Mouse (Mus musculus): ENCODE data around the gene Iscu. TPM values are rescaled to one million over a fixed set of nuclear protein-coding genes. Genes with fewer than 3 reads are reported as not detected.

Gene Iscu
- polyA plus RNA-seq, 1 experiment from 2014 or later: 99.6 TPM

DNA sequence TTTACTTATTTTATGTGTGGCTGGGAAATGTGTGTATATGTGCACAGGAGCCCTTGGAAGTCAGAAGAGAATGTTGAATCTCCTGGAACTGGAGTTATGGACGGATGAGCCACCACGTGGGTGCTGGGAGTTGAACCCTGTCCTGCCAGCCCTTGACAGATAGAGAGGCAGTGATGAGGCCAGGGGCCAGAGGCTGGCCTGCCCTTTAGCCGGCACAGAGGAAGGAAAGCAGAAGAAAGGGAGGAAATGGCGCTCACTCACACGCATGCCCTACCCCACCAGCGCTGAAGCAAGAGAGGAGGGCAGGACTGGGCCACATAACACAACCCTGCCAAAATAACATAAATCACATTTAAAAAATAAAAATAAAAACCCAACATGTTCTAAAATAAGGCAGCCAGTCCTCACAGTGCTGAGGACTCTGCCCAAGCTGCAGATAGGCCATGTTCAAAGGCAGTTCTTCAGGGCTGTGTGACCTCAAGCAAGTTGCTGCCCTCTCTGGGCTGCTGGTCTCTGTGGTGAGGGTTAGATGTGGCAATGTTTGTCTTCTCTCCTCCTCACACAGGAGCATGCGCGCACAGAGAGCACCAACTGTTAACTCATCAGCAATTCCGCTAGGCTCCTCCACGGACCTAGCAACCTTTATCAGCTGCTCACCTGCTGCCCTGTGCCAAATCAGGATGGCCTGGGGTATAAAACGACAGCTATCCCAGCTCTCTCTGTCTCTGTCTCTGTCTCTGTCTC, 18.1 kb downstream of the Iscu start:
- H3K9ac ChIP-seq: no peak overlapping the region
- 0 out of 2 replicates have a peak overlapping the region, but pooled peaks have one; percentile 24 for H3K27ac ChIP-seq (replicated peaks)
- H3K4me3 ChIP-seq: no peak overlapping the region
- H3K4me2 ChIP-seq: no peak overlapping the region
- no peaks in the 10 kb centered on the region for H3K9me3 ChIP-seq
- WGBS: 51% methylated on average over 11 of the region's 11 CpGs
- peaks cover 29% of the 10 kb centered on the region for H3K4me1 ChIP-seq
- H3K27me3 ChIP-seq (replicated peaks): peaks cover 16% of the 10 kb centered on the region; the same call in 1 of the 2 replicates
- no peak for ATAC-seq (ENCODE audit: extremely low read depth, insufficient number of reproducible peaks, low FRiP score, low TSS enrichment)
- no peaks in the 10 kb centered on the region for H3K36me3 ChIP-seq

GRCm38 (mm10) chr5:113791197-113792095, 18.9 kb downstream of the Iscu start:
- 65% methylated on average over 16 of the region's 16 CpGs for WGBS
- ATAC-seq (ENCODE audit: extremely low read depth, insufficient number of reproducible peaks, low FRiP score, low TSS enrichment): no peak
- Histone ChIP-seq H3K9me3 (no peaks in the 10 kb centered on the region), H3K36me3 (no peaks in the 10 kb centered on the region), H3K4me2 (no peak overlapping the region), H3K9ac (no peak overlapping the region), H3K27me3 (replicated peaks) (peaks cover 20% of the 10 kb centered on the region; the same call in 1 of the 2 replicates), H3K4me3 (no peak overlapping the region), H3K4me1 (peaks cover 34% of the 10 kb centered on the region), H3K27ac (replicated peaks) (no peak overlapping the region)

DNA sequence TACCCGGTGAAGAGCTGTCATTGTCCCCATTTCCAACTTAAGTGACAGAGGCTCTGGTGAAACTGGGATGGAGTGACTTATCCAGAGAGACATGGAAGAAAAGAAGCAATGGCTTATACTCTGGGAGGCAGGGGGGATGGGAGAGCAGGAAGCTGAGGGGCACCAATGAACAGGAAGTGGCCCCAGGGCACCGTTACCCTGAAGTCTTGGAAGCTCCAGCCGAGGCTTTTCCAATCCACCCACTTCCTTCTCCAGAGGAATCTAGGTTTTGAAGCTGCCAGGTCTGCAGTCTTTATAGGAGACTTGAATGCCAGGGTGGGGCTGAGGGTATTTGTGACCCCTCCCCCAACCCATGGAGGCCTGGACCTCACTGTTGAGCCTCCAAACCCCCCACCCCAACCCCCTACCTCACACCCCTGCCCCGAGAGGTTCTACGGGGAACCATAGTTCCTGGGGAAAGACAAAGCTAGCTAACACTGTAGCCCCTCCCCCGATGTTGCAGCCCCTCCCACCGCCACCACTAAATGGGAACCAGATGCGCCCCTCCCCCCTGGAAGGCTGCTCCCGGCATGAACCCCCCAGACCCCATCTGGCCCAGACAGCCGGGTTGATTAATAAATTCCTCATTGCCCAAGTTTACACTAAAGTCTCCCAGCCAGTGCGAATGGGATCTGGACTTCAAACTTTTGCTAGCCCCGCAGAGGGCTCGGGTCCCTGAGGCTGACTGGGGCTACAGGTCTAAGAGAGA, 24.0 kb downstream of the Iscu start:
- Histone ChIP-seq H3K4me3 (peak overlapping the region; percentile 23), H3K9ac (peak overlapping the region; percentile 20), H3K27ac (replicated peaks) (peak overlapping the region; percentile 50), H3K9me3 (no peaks in the 10 kb centered on the region), H3K4me1 (peaks cover 40% of the 10 kb centered on the region), H3K4me2 (peak overlapping the region; percentile 58), H3K27me3 (replicated peaks) (peaks cover 44% of the 10 kb centered on the region), H3K36me3 (no peaks in the 10 kb centered on the region)
- no peak for ATAC-seq (ENCODE audit: extremely low read depth, insufficient number of reproducible peaks, low FRiP score, low TSS enrichment)
- WGBS: 7% methylated on average over 13 of the region's 13 CpGs

DNA sequence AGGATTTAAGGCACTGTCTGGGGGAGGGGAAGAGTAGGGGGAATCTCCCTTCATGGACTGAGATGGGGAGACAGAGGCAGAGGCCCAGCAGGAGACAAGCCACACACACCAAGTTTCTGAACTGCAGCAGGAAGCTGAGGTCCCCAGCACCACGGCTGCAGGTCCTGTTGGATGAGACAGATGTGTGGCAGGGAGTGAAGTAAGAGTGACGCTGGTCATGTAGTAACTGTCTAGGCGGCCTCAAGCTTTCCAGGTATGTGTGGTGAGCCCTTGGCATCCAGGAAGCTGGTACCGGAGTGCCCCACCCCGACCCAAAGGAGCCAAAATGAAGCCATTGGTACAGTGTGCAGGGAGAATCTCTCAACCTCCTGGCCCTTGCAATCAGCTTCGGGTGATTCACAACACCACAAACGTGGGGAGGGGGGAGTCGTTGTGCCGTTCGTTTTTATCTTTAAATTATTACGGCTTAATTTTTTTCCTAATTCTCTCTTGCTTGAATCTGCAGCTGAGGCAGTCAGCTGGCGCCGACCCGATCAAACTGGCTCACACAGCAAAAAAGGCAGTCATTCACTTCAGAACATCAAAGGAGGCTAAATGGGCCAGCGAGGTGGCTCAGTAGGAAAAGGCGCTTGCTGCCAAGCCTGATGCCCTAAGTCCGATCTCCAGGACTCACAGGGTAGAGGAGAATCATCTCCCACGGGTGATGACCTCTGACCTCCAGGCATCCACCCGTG, 24.8 kb downstream of the Iscu start:
- Histone ChIP-seq H3K27ac (replicated peaks) (peak overlapping the region; percentile 50), H3K27me3 (replicated peaks) (peaks cover 44% of the 10 kb centered on the region), H3K4me1 (peaks cover 36% of the 10 kb centered on the region), H3K9me3 (no peaks in the 10 kb centered on the region), H3K4me3 (peak overlapping the region; percentile 23), H3K4me2 (peak overlapping the region; percentile 58), H3K36me3 (no peaks in the 10 kb centered on the region), H3K9ac (peak overlapping the region; percentile 20)
- 20% methylated on average over 19 of the region's 19 CpGs for WGBS
- ATAC-seq (ENCODE audit: extremely low read depth, insufficient number of reproducible peaks, low FRiP score, low TSS enrichment): 0 out of 2 replicates have a peak, but pooled peaks have one; percentile 16

DNA sequence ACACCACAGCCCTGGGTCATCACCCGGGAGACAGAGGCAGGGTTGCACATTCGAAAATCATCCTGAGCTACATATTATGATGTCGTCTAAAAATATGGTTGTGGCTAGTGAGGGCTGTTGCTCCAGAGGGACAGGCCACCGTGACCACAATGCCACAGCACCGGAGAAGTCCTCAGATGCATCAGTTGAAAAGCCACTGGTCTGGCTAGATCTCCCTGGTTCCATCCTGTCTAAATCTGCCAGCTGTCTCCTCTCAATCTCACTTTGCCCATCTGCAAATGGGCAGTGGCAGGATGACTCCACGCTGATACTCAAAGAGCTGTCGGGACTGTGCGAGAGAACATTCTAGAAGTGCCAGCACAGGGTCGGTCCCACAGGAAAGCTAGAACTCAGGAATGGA, 26.0 kb downstream of the Iscu start:
- H3K9me3 ChIP-seq: no peaks in the 10 kb centered on the region
- H3K27ac ChIP-seq (replicated peaks): no peak overlapping the region
- no peak for ATAC-seq (ENCODE audit: extremely low read depth, insufficient number of reproducible peaks, low FRiP score, low TSS enrichment)
- H3K27me3 ChIP-seq (replicated peaks): peaks cover 44% of the 10 kb centered on the region
- no peak overlapping the region for H3K4me3 ChIP-seq
- no peaks in the 10 kb centered on the region for H3K36me3 ChIP-seq
- 0 out of 2 replicates have a peak overlapping the region, but pooled peaks have one; percentile 6 for H3K9ac ChIP-seq
- WGBS: 67% methylated on average over 9 of the region's 9 CpGs
- peak overlapping the region; percentile 58 for H3K4me2 ChIP-seq
- H3K4me1 ChIP-seq: peaks cover 36% of the 10 kb centered on the region

GRCm38 (mm10) chr5:113799691-113800090, 27.1 kb downstream of the Iscu start:
- peaks cover 41% of the 10 kb centered on the region for H3K27me3 ChIP-seq (replicated peaks)
- no peak for ATAC-seq (ENCODE audit: extremely low read depth, insufficient number of reproducible peaks, low FRiP score, low TSS enrichment)
- peak overlapping the region; percentile 58 for H3K4me2 ChIP-seq
- H3K9ac ChIP-seq: peak overlapping the region; percentile 74
- no peaks in the 10 kb centered on the region for H3K9me3 ChIP-seq
- peak overlapping the region; percentile 44 for H3K4me3 ChIP-seq
- peaks cover 36% of the 10 kb centered on the region for H3K4me1 ChIP-seq
- 42% methylated on average over 5 of the region's 5 CpGs for WGBS
- H3K27ac ChIP-seq (replicated peaks): peak overlapping the region; percentile 53; the same call in 1 of the 2 replicates
- H3K36me3 ChIP-seq: no peaks in the 10 kb centered on the region

- Histone ChIP-seq H3K9me3 (no peaks in the 10 kb centered on the region), H3K27ac (replicated peaks) (peak within 1 kb of the TSS; percentile 53; the same call in 1 of the 2 replicates), H3K27me3 (replicated peaks) (peaks cover 38% of the 10 kb centered on the region), H3K4me1 (peaks cover 36% of the 10 kb centered on the region), H3K9ac (peak within 1 kb of the TSS; percentile 74), H3K4me3 (peak within 1 kb of the TSS; percentile 44), H3K36me3 (no peaks in the 10 kb centered on the region), H3K4me2 (peak within 1 kb of the TSS; percentile 58)
- under 1% methylated on average over 11 of the region's 11 CpGs for WGBS
- ATAC-seq (ENCODE audit: extremely low read depth, insufficient number of reproducible peaks, low FRiP score, low TSS enrichment): peak; percentile 53; the same call in 1 of the 2 replicates
Measured at GRCm38 (mm10) chr5:113800280-113800679, 27.7 kb downstream of the Iscu start, which contains the start of gene Tmem119. Tmem119 (minus strand) TSS chr5:113800516.

GRCm38 (mm10) chr5:113804395-113804966, 31.9 kb downstream of the Iscu start:
- Histone ChIP-seq H3K4me3 (no peak overlapping the region), H3K27ac (replicated peaks) (no peak overlapping the region), H3K27me3 (replicated peaks) (peaks cover 9% of the 10 kb centered on the region), H3K9me3 (no peaks in the 10 kb centered on the region), H3K36me3 (no peaks in the 10 kb centered on the region), H3K4me2 (no peak overlapping the region), H3K4me1 (peaks cover 23% of the 10 kb centered on the region), H3K9ac (no peak overlapping the region)
- WGBS: 54% methylated on average over 7 of the region's 7 CpGs
- ATAC-seq (ENCODE audit: extremely low read depth, insufficient number of reproducible peaks, low FRiP score, low TSS enrichment): no peak

DNA sequence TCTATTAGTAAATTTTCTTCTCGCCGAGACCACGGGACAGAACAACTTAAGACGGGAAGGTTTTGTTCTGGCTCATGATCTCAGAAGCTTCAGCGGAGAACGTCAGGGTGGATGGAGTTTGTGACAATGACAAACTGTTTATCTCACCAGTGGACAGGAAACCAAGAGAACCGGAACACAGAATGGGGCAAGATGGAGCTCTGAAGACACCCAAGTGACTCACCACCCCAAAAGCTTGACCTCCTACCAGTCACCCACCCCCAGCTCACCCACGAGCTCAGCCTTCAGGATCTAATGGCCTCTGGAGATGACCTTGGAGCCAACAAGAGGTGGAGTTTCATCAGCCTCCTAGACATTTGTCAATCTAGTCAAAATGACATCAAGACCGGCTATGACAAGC, 32.8 kb downstream of the Iscu start:
- no peaks in the 10 kb centered on the region for H3K36me3 ChIP-seq
- peaks cover 17% of the 10 kb centered on the region for H3K4me1 ChIP-seq
- H3K9me3 ChIP-seq: no peaks in the 10 kb centered on the region
- H3K4me3 ChIP-seq: no peak overlapping the region
- H3K27ac ChIP-seq (replicated peaks): no peak overlapping the region
- H3K4me2 ChIP-seq: no peak overlapping the region
- no peak for ATAC-seq (ENCODE audit: extremely low read depth, insufficient number of reproducible peaks, low FRiP score, low TSS enrichment)
- H3K9ac ChIP-seq: no peak overlapping the region
- WGBS: 77% methylated on average over 9 of the region's 9 CpGs
- peaks cover 5% of the 10 kb centered on the region; the same call in 1 of the 2 replicates for H3K27me3 ChIP-seq (replicated peaks)

DNA sequence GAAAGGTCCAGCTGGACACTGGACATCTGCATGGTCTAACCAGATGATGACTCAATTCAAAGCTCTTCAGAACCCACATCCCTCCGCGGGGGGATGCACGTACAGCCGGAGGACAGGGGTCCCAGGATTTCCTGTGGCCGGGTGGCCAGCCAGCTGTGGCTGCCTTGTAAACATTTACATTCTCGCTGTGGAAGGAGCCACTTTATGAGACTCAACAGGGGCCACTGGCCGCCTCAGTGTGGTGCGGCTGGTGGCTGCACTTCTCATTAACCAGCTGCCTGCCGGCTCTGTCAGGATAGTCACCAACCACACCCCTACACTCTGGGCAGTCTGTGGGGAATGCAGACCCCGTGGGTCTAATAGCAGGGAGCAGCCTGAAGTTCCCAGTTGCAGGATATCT, 33.9 kb downstream of the Iscu start:
- Histone ChIP-seq H3K4me2 (no peak overlapping the region), H3K27ac (replicated peaks) (no peak overlapping the region), H3K4me3 (no peak overlapping the region), H3K4me1 (peaks cover 11% of the 10 kb centered on the region), H3K27me3 (replicated peaks) (peaks cover 5% of the 10 kb centered on the region; the same call in 1 of the 2 replicates), H3K9me3 (peaks cover 5% of the 10 kb centered on the region; the same call in 1 of the 2 replicates), H3K9ac (no peak overlapping the region), H3K36me3 (no peaks in the 10 kb centered on the region)
- no peak for ATAC-seq (ENCODE audit: extremely low read depth, insufficient number of reproducible peaks, low FRiP score, low TSS enrichment)
- 25% methylated on average over 10 of the region's 10 CpGs for WGBS
